Mouse (Mus musculus): ENCODE results near the gene Hoxd12. TPM values are rescaled to one million over a fixed set of nuclear protein-coding genes. Genes with fewer than 3 reads are reported as not detected.

Gene Hoxd12
- total and polyA plus RNA-seq, 3 experiments: not detected

DNA sequence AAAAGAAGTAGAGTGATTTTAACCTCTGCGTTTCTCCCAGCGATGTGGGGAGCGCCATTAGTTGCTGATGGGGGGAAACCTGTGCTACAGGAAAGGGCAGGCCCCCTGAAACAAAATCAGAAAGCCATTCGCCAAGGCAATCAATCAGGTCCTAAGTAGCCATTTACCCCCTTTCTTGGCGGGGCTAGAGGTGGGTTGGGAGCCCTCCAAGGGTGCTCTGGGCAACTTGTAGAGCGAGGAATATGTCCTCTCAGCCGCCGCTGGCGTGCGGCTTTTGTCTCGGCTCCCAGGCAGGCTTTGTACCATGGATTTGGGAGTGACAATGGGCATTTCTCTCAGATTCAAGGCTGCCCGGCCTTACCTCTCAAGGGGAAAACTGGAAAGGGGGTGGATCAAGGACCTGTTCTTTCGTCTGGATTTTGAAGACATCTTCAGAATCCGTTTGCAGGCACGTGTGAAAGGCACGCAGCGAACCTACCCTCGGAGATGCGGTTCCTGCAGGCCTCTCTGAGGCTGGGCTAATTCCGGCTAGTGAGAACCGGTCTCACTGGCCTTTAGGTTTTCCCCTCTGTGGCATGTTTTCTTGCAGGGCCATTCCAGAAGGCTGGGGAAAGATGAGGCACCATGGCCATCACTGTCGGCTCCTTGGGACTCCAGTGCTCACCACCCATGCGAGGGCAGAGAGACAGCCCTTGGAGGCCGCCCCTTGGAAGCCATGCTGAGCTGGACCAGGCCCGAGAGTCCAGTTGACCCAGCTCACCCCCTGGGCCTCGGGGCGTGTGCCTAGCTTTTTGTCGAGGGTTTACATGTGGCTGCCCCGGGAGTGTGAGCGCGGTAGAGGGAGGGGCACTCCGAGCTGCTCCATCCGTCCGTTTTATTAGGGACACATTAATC lies 21.9 kb downstream of the Hoxd12 start:
- no peak overlapping the region for H3K9ac ChIP-seq (ENCODE audit: control insufficient read depth, low read depth, low read length, poor library complexity, severe bottlenecking)
- no peaks in the 10 kb centered on the region for H3K4me1 ChIP-seq (ENCODE audit: control insufficient read depth in 1 of 2, insufficient read depth in 2 of 2, low read length in 2 of 2)
- TF ChIP-seq ZC3H11A (IDR thresholded peaks at IDR 0.05; ENCODE audit: low read depth, low read length) (no peak), CHD2 (IDR thresholded peaks at IDR 0.05; ENCODE audit: low read length) (no peak), POLR2AphosphoS2 (IDR thresholded peaks at IDR 0.05; ENCODE audit: low read length) (no peak), MYC (IDR thresholded peaks at IDR 0.05; ENCODE audit: low read depth, low read length) (no peak), SIN3A (IDR thresholded peaks at IDR 0.05; ENCODE audit: low read length) (no peak), ELF1 (IDR thresholded peaks at IDR 0.05; ENCODE audit: low read depth, low read length) (no peak), ETS1 (IDR thresholded peaks at IDR 0.05; ENCODE audit: low read depth, low read length) (no peak), MAZ (IDR thresholded peaks at IDR 0.05; ENCODE audit: low read depth, low read length) (no peak), ZKSCAN1 (IDR thresholded peaks at IDR 0.05; ENCODE audit: low read depth, low read length) (no peak), POLR2A (IDR thresholded peaks at IDR 0.05; ENCODE audit: control insufficient read depth in 1 of 2, insufficient read depth in 1 of 2, low read depth in 1 of 2, low read length in 2 of 2, poor library complexity in 1 of 2) (no peak), HCFC1 (IDR thresholded peaks at IDR 0.05; ENCODE audit: low read depth, low read length) (no peak), ZMIZ1 (IDR thresholded peaks at IDR 0.05; ENCODE audit: low read depth, low read length) (no peak)
- no peaks in the 10 kb centered on the region; a peak in 2 of 4 replicates for H3K27me3 ChIP-seq (ENCODE audit: control insufficient read depth in 1 of 2, insufficient read depth in 2 of 2, low read length in 2 of 2)
- H3K4me3 ChIP-seq (ENCODE audit: control insufficient read depth in 1 of 2, insufficient read depth in 1 of 2, low read depth in 2 of 2, low read length in 2 of 2): no peak overlapping the region
- H3K36me3 ChIP-seq (ENCODE audit: control insufficient read depth in 1 of 2, insufficient read depth in 2 of 2, low read length in 2 of 2): no peaks in the 10 kb centered on the region
- H3K9me3 ChIP-seq (replicated peaks; ENCODE audit: insufficient read depth, low read length): no peaks in the 10 kb centered on the region
- no peak overlapping the region for H3K27ac ChIP-seq (ENCODE audit: control insufficient read depth, low read depth, low read length)
- no peaks in the 10 kb centered on the region for H3K79me2 ChIP-seq (ENCODE audit: control insufficient read depth, insufficient read depth, low read length, poor library complexity)
- no peak for DNase-seq (ENCODE audit: low read depth, low spot score)

DNA sequence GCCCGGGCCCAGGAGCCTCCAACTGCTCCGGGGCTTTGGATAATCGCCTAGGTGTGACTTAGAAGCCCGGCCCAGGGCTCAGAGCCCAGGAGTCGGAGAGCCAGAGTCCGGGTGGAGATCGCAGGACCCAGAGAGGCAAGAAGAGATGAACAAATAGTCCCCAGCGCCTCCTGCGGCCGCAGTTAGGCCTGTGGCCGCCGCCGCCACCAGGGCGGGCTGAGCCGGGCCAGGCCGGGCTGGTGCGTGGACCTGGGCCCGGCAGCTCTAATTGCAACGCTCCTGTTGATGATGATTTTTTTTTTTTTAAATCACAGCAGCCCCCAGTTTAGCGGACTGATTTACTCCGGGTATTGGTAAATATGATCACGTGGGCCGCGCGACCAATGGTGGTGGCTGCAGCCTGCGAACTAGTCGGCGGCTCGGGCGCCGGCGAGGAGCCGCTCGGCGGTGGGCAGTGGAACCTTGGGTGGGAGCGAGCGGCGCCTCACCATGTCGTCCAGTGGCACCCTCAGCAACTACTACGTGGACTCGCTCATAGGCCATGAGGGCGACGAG lies 22.8 kb downstream of the Hoxd12 start, which contains the start of gene Hoxd9:
Hoxd9 (plus strand) TSS at position 161 of the 555 bp plus-strand sequence.
- DNase-seq (ENCODE audit: low read depth, low spot score): no peak
- no peaks in the 10 kb centered on the region for H3K4me1 ChIP-seq (ENCODE audit: control insufficient read depth in 1 of 2, insufficient read depth in 2 of 2, low read length in 2 of 2)
- no peak within 1 kb of the TSS for H3K4me3 ChIP-seq (ENCODE audit: control insufficient read depth in 1 of 2, insufficient read depth in 1 of 2, low read depth in 2 of 2, low read length in 2 of 2)
- TF ChIP-seq TCF12 (IDR thresholded peaks at IDR 0.05; ENCODE audit: low read depth, low read length) (no peak), USF2 (IDR thresholded peaks at IDR 0.05; ENCODE audit: borderline replicate concordance in 1 of 2, insufficient read depth in 1 of 2, low read depth in 1 of 2, low read length in 2 of 2) (no peak), CHD2 (IDR thresholded peaks at IDR 0.05; ENCODE audit: low read length) (no peak), NELFE (IDR thresholded peaks at IDR 0.05; ENCODE audit: low read depth, low read length) (no peak), BHLHE40 (IDR thresholded peaks at IDR 0.05; ENCODE audit: borderline replicate concordance, low read depth, low read length) (no peak), KAT2A (conservative IDR thresholded peaks at IDR 0.05; ENCODE audit: low read depth, low read length) (no peak), JUND (IDR thresholded peaks at IDR 0.05; ENCODE audit: low read depth, low read length) (no peak), USF1 (IDR thresholded peaks at IDR 0.05; ENCODE audit: low read depth, low read length) (no peak), UBTF (IDR thresholded peaks at IDR 0.05; ENCODE audit: borderline replicate concordance, insufficient read depth, low read depth, low read length) (no peak), NRF1 (IDR thresholded peaks at IDR 0.05; ENCODE audit: insufficient read depth, low read depth, low read length, poor library complexity, severe bottlenecking) (no peak), MXI1 (IDR thresholded peaks at IDR 0.05; ENCODE audit: low read depth, low read length) (no peak), ZC3H11A (IDR thresholded peaks at IDR 0.05; ENCODE audit: low read depth, low read length) (no peak), RCOR1 (IDR thresholded peaks at IDR 0.05; ENCODE audit: low read depth, low read length) (no peak), MAFK (IDR thresholded peaks at IDR 0.05; ENCODE audit: borderline replicate concordance, low read depth, low read length) (no peak), HCFC1 (IDR thresholded peaks at IDR 0.05; ENCODE audit: low read depth, low read length) (no peak), POLR2AphosphoS5 (IDR thresholded peaks at IDR 0.05; ENCODE audit: borderline replicate concordance, low read depth, low read length) (no peak), ETS1 (IDR thresholded peaks at IDR 0.05; ENCODE audit: low read depth, low read length) (no peak), POLR2AphosphoS2 (IDR thresholded peaks at IDR 0.05; ENCODE audit: low read length) (no peak), E2F4 (IDR thresholded peaks at IDR 0.05; ENCODE audit: borderline replicate concordance, low read depth, low read length) (no peak)
- H3K79me2 ChIP-seq (ENCODE audit: control insufficient read depth, insufficient read depth, low read length, poor library complexity): no peaks in the 10 kb centered on the region
- no peaks in the 10 kb centered on the region for H3K9me3 ChIP-seq (replicated peaks; ENCODE audit: insufficient read depth, low read length)
- H3K27ac ChIP-seq (ENCODE audit: control insufficient read depth, low read depth, low read length): no peak within 1 kb of the TSS
- no peak within 1 kb of the TSS for H3K9ac ChIP-seq (ENCODE audit: control insufficient read depth, low read depth, low read length, poor library complexity, severe bottlenecking)
- no peaks in the 10 kb centered on the region for H3K36me3 ChIP-seq (ENCODE audit: control insufficient read depth in 1 of 2, insufficient read depth in 2 of 2, low read length in 2 of 2)
- H3K27me3 ChIP-seq (ENCODE audit: control insufficient read depth in 1 of 2, insufficient read depth in 2 of 2, low read length in 2 of 2): no peaks in the 10 kb centered on the region; a peak in 2 of 4 replicates
